Mouse (Mus musculus) embryonic fibroblast, embryonic 13.5 days (primary cell): ENCODE results near the gene Tbl1x.

Source experiments
- CTCF ChIP-seq: IDR thresholded peaks from 2 replicates; pipeline ENCODE4 v1.5.1; 2011; ENCODE audit warnings: mild to moderate bottlenecking, control low read depth, low read length, moderate library complexity, borderline replicate concordance; ENCODE audit not compliant: insufficient read depth
- POLR2A ChIP-seq: IDR thresholded peaks from 2 replicates; pipeline ENCODE4 v1.6.1; 2011; ENCODE audit warnings: low read depth, mild to moderate bottlenecking, control low read depth, low read length, moderate library complexity

DNA sequence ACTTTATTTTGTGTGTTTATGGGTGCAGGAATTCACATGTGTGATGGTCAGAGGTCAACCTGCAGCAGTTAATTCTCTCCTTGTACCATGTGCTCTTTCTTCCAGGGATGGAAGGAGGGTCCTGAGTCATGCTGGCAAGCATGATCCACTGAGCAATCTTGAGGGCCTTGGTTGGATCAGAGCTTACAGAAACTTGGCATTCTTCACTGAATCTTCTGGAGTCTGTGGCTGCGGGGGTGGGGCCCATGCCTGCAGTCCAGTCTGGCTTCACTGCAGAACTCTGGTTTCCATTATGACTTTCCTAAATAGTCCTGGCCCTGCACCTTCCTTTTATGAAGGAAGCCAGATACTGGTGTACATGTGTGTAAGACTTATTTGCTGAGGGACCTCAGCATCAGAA, 38.1 kb downstream of the Tbl1x start:
- no peak for TF ChIP-seq CTCF
- TF ChIP-seq POLR2A: no peak
